Mouse (Mus musculus): Measurements from ENCODE around the gene Myo16.

DNA sequence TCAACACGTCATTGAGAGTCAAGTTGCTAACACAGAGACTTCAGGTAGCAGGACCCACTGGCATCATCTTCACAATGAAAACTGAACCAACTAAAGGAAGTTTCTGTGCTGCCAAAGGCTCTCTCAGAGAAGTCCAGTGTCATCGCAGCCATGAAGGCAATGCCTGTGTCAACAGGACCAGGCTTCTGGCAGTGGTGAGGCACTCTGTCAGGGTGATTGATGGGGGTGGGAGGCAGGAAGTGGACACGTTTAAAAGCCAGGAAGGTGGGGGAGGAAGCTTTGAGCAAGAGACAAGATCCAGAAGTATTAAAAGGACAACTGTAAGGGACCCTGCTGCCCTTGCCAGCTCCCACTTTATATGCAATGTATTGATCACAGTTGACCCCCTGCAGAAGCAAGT, 314.8 kb downstream of the Myo16 start:
- TF ChIP-seq CTCF (IDR thresholded peaks at IDR 0.05; ENCODE audit: insufficient read depth, low read depth, low read length) (no peak), POLR2A (IDR thresholded peaks at IDR 0.05; ENCODE audit: insufficient read depth, low read depth, low read length) (no peak)
